In genomic region chr10:4612313-4613036, GRCm38 (mm10) we compare ENCODE assay signal across 8 mouse cellular contexts. TPM values are rescaled to one million over a fixed set of nuclear protein-coding genes. Genes with fewer than 3 reads are reported as not detected.
DNase-seq lines count a peak whose midpoint lies in the region; ATAC-seq lines count a peak whose summit lies in the region.

No protein-coding gene starts in this region.

- no peaks in the 10 kb centered on the region for H3K4me1 ChIP-seq in brown adipose tissue, adult 24 weeks (ENCODE audit: control insufficient read depth, insufficient read depth, insufficient read length, low read length)
- peaks cover 21% of the 10 kb centered on the region for H3K4me1 ChIP-seq in kidney, embryonic 16.5 days (ENCODE audit: insufficient read depth, low read length)
- peaks cover 3% of the 10 kb centered on the region; the same call in 1 of the 2 replicates for H3K4me1 ChIP-seq in midbrain, embryonic 15.5 days

- peak overlapping the region; percentile 51 for H3K9ac ChIP-seq in kidney, embryonic 16.5 days (replicated peaks; ENCODE audit: low read length)
- no peak overlapping the region for H3K9ac ChIP-seq in midbrain, embryonic 15.5 days

- 58% methylated on average over 22 of the region's 22 CpGs for WGBS in kidney, embryonic 16.5 days
- WGBS in midbrain, embryonic 15.5 days, result 79% methylated on average over 22 of the region's 22 CpGs

- H3K4me3 ChIP-seq in brown adipose tissue, adult 24 weeks (ENCODE audit: insufficient read depth, low read depth, low read length), result peak overlapping the region; percentile 64
- H3K4me3 ChIP-seq in kidney, embryonic 16.5 days (ENCODE audit: low read length), result peak overlapping the region; percentile 37
- H3K4me3 ChIP-seq in midbrain, embryonic 15.5 days, result no peak overlapping the region

- 0 out of 2 replicates have a peak, but pooled peaks have one; percentile 47 for ATAC-seq in kidney, embryonic 16.5 days (ENCODE audit: low FRiP score, low TSS enrichment)
- ATAC-seq in midbrain, embryonic 15.5 days (replicated peaks), result no peak

- H3K9me3 ChIP-seq in kidney, embryonic 16.5 days (ENCODE audit: low read length), result no peaks in the 10 kb centered on the region
- no peaks in the 10 kb centered on the region for H3K9me3 ChIP-seq in midbrain, embryonic 15.5 days

- peak overlapping the region; percentile 0; the same call in 1 of the 2 replicates for H3K27ac ChIP-seq in brown adipose tissue, adult 24 weeks (replicated peaks; ENCODE audit: low read depth, low read length)
- peak overlapping the region; percentile 82 for H3K27ac ChIP-seq in kidney, embryonic 16.5 days (ENCODE audit: low read length)
- H3K27ac ChIP-seq in midbrain, embryonic 15.5 days, result no peak overlapping the region

- peak; percentile 52 for DNase-seq in ovary, postnatal 36 days (ENCODE audit: low spot score)
- DNase-seq in ovary, adult 18-20 months (ENCODE audit: low spot score), result no peak
- DNase-seq in spleen, postnatal 10 days (ENCODE audit: low spot score in 2 of 2), result peak; percentile 10 to 30
- DNase-seq in right cerebral cortex, postnatal 4 days, result no peak
- DNase-seq in layer of hippocampus, adult 8-10 months (ENCODE audit: low spot score in 2 of 2), result no peak

- H3K27me3 ChIP-seq in kidney, embryonic 16.5 days (ENCODE audit: insufficient read depth, low read length), result no peaks in the 10 kb centered on the region
- no peaks in the 10 kb centered on the region for H3K27me3 ChIP-seq in midbrain, embryonic 15.5 days (replicated peaks)

- no peaks in the 10 kb centered on the region for H3K36me3 ChIP-seq in kidney, embryonic 16.5 days (ENCODE audit: insufficient read depth, low read length)
- H3K36me3 ChIP-seq in midbrain, embryonic 15.5 days (replicated peaks), result no peaks in the 10 kb centered on the region

- H3K4me2 ChIP-seq in kidney, embryonic 16.5 days (replicated peaks; ENCODE audit: low read depth, low read length), result peak overlapping the region; percentile 50
- no peak overlapping the region for H3K4me2 ChIP-seq in midbrain, embryonic 15.5 days

RNA-seq across cellular contexts. Expression of gene Esr1, which starts 1.1 kb away (rescaled TPM):
- 11.3 and 13.3 TPM in 2 replicates for polyA plus RNA-seq in brown adipose tissue, adult 24 weeks (2012; ENCODE audit: insufficient read depth, insufficient read length, missing spikeins)
- 2.5 and 2.6 TPM in 2 replicates for polyA plus RNA-seq in kidney, embryonic 16.5 days (2015; fragmentation: Nextera tagmentation; extraction: Ambion mirVana)
- total RNA-seq in layer of hippocampus, adult 8-10 months (2022), result 1 to 10 TPM; 3.3 to 4.0 (median 3.6) TPM
- polyA plus RNA-seq in midbrain, embryonic 15.5 days (2015; fragmentation: Nextera tagmentation; extraction: Ambion mirVana), result 0.31 and 0.46 TPM in 2 replicates

Comparison
In these comparisons a context has a peak if more than half of its experiments do, and no peak if none do; other contexts are left out.
1. DNase-seq: peak in ovary, postnatal 36 days (single experiment) and spleen, postnatal 10 days (2 of 2); none in ovary, adult 18-20 months (single experiment), right cerebral cortex, postnatal 4 days (single experiment) and layer of hippocampus, adult 8-10 months (0 of 2).